Mouse (Mus musculus): ENCODE results near the gene Ciz1. TPM values are rescaled to one million over a fixed set of nuclear protein-coding genes. Genes with fewer than 3 reads are reported as not detected.
A peak's percentile ranks its signal among the peaks of the same experiment; 100 is the strongest.

Ciz1 gene
- polyA plus RNA-seq, 1 experiment from 2014 or later = 54.9 TPM

DNA sequence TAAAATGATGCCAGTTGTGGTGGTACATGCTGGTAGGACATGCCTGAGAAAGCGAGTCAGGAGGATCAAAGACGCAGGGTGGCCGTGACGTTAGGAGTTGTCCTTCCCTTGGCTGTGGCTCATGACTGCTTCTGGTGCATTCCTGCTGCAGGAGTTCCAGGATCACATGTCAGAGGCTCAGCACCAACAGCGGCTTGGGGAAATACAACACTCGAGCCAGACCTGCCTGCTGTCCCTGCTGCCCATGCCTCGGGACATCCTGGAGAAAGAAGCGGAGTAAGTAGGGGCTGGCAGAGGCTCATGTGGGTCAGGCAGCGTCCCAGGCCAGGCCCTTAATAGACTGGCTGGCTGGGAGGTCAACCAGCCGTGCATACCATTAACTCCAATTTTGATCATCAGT lies 22.1 kb downstream of the Ciz1 start:
- Histone ChIP-seq H3K9me3 (ENCODE audit: low read length) (no peaks in the 10 kb centered on the region), H3K27ac (ENCODE audit: low read length) (no peak overlapping the region), H3K27me3 (ENCODE audit: insufficient read depth, low read length) (no peaks in the 10 kb centered on the region), H3K4me2 (replicated peaks; ENCODE audit: low read depth, low read length) (no peak overlapping the region), H3K36me3 (ENCODE audit: insufficient read depth, low read length) (peaks cover 88% of the 10 kb centered on the region), H3K4me1 (ENCODE audit: insufficient read depth, low read length) (no peaks in the 10 kb centered on the region), H3K9ac (replicated peaks; ENCODE audit: low read length) (no peak overlapping the region), H3K4me3 (ENCODE audit: low read length) (no peak overlapping the region)
- no peak for ATAC-seq (ENCODE audit: low FRiP score, low TSS enrichment)
- 74% methylated on average over 10 of the region's 10 CpGs for WGBS

DNA sequence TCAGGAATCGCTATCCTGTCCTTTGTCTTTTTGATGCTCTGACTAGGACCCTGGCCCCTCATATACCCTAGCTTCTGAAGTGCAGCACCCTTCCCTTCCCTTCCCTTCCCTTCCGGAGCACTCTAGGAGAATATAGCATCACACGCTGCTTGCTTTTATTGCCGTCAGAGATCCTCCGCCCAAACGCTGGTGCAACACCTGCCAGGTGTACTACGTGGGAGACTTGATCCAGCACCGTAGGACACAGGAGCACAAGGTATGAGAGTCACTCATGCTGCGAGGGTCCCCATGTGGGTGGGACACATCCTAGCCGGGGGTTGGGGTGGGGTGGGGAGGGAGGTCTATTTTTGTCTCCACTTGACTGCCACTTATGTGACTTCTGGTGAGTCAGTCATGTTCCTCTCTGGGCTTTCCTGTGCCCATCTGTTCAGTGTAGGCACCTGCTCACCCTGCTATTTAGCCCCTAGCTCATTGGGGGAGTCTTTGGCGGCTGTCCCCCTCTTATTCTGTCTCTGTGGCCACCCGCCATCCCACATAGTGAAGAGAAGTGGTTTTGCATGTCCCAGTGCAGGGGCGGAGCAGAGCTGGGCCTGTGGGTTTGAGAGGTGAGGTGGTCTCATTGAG lies 23.3 kb downstream of the Ciz1 start:
- 88% methylated on average over 13 of the region's 13 CpGs for WGBS
- ATAC-seq (ENCODE audit: low FRiP score, low TSS enrichment) = no peak

DNA sequence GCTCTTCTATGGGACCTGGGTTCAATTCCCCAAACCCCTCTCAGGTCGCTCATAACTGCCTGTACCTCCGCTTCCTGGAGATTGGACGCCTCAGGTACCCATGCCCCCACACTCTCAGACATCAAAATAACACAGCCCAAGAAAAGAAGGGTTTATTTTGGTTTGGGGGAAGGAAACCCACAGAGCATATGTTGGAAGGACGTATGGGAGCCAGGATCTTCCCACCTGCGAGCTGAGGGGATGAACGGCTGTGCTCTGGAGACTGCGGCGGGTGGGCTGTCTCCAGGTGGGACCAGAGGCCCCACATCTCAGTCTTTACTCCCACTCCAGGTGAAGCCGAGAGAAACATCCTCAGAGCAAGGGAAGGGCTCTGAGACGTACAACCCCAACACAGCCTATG lies 24.8 kb downstream of the Ciz1 start:
- Histone ChIP-seq H3K27ac (ENCODE audit: low read length) (no peak overlapping the region), H3K9ac (replicated peaks; ENCODE audit: low read length) (no peak overlapping the region), H3K27me3 (ENCODE audit: insufficient read depth, low read length) (no peaks in the 10 kb centered on the region), H3K4me3 (ENCODE audit: low read length) (no peak overlapping the region), H3K9me3 (ENCODE audit: low read length) (no peaks in the 10 kb centered on the region), H3K4me2 (replicated peaks; ENCODE audit: low read depth, low read length) (no peak overlapping the region), H3K36me3 (ENCODE audit: insufficient read depth, low read length) (peaks cover 67% of the 10 kb centered on the region), H3K4me1 (ENCODE audit: insufficient read depth, low read length) (peaks cover 6% of the 10 kb centered on the region)
- 90% methylated on average over 10 of the region's 10 CpGs for WGBS
- no peak for ATAC-seq (ENCODE audit: low FRiP score, low TSS enrichment)

More for the DNA sequence above, 23.3 kb downstream of the Ciz1 start:
- Histone ChIP-seq H3K9me3 (ENCODE audit: low read length) (no peaks in the 10 kb centered on the region), H3K27ac (ENCODE audit: low read length) (no peak overlapping the region), H3K27me3 (ENCODE audit: insufficient read depth, low read length) (no peaks in the 10 kb centered on the region), H3K36me3 (ENCODE audit: insufficient read depth, low read length) (peaks cover 82% of the 10 kb centered on the region), H3K4me2 (replicated peaks; ENCODE audit: low read depth, low read length) (no peak overlapping the region), H3K4me3 (ENCODE audit: low read length) (no peak overlapping the region), H3K9ac (replicated peaks; ENCODE audit: low read length) (no peak overlapping the region), H3K4me1 (ENCODE audit: insufficient read depth, low read length) (no peaks in the 10 kb centered on the region)

DNA sequence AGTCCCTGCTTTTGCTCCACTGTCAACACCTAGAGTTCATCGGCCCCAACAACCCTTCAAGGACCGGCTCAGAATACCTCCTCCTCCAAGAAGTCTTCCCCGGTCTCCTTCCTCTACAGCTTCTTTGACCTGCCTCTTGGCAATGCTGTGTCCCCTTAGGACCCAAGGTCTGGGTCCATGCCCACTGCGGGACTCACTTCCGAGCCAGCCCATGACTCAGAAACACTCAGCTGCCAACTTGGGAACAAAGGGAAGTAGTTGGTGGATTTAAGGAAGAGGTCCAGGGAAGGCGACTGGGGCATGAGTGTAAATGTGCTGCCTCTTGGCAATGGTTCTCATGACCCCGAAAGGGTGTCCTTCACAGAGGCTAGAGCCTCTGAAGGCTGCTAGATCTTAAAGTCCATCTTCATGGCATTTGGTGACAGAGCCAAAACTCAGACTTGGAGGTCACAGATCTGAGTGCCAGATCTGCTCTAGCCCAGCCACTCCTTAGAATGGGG lies 27.9 kb downstream of the Ciz1 start:
- Histone ChIP-seq H3K4me3 (ENCODE audit: low read length) (no peak overlapping the region), H3K9ac (replicated peaks; ENCODE audit: low read length) (no peak overlapping the region), H3K4me1 (ENCODE audit: insufficient read depth, low read length) (peaks cover 6% of the 10 kb centered on the region), H3K27me3 (ENCODE audit: insufficient read depth, low read length) (no peaks in the 10 kb centered on the region), H3K9me3 (ENCODE audit: low read length) (no peaks in the 10 kb centered on the region), H3K36me3 (ENCODE audit: insufficient read depth, low read length) (peaks cover 45% of the 10 kb centered on the region), H3K27ac (ENCODE audit: low read length) (no peak overlapping the region), H3K4me2 (replicated peaks; ENCODE audit: low read depth, low read length) (no peak overlapping the region)
- no peak for ATAC-seq (ENCODE audit: low FRiP score, low TSS enrichment)
- 93% methylated on average over 7 of the region's 7 CpGs for WGBS

DNA sequence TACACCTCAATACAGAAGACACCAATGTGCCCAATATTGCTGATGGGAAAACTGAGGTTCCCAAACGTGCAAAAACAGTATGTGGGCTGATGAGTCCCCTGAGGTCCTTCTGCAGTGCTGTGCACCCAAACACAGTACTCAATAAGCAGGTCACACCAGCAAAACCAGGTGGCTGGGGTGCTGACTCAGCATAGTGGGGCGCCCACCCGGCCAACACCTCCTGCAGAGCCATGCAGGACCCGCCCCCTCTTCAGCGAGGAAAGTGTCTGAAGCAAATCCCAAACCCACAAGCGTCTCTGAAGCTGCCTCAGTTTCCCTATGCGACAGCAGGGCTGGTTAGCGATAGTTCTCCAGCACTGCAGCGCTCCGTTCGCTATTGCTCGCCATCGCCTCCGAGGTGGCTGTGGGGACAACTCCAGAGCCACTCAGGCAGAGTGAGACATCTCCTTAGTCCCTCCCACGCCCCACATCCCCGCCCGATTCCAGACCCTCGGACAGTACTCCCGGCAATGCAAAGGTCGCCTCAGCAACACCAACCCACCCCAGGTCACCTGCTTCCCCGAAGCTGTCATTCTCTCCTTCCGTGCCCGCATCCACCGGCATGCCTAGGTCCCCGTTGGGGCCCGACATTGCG lies 29.1 kb downstream of the Ciz1 start:
- peak; percentile 69 for ATAC-seq (ENCODE audit: low FRiP score, low TSS enrichment)
- Histone ChIP-seq H3K4me1 (ENCODE audit: insufficient read depth, low read length) (peaks cover 6% of the 10 kb centered on the region), H3K27ac (ENCODE audit: low read length) (peak overlapping the region; percentile 54; the same call in 1 of the 2 replicates), H3K4me2 (replicated peaks; ENCODE audit: low read depth, low read length) (peak overlapping the region; percentile 97), H3K36me3 (ENCODE audit: insufficient read depth, low read length) (peaks cover 33% of the 10 kb centered on the region), H3K9me3 (ENCODE audit: low read length) (no peaks in the 10 kb centered on the region), H3K4me3 (ENCODE audit: low read length) (peak overlapping the region; percentile 74), H3K27me3 (ENCODE audit: insufficient read depth, low read length) (no peaks in the 10 kb centered on the region), H3K9ac (replicated peaks; ENCODE audit: low read length) (peak overlapping the region; percentile 63)
- 2% methylated on average over 27 of the region's 27 CpGs for WGBS

DNA sequence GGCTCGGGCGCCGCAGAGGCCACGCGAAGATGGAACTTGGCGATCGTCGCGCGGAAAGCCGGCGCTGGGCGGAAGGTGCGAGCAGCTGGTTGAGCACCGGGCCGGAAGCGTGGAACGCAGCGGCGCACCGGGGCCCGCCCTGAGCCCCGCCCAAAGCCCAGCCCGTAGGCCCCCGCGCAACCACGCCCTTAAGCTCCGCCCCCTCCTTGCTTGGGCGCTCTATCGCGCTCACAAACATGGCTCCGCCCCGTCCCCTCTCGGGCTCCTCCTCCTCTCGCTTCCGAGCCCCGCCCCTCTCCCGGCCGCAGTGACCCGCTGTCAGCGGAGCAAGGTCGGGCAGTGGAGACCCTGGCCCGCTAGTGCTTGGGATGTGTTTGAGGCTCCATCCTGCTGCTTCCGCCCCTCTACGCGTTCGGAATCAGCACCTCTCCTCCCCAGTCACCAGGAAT lies 29.7 kb downstream of the Ciz1 start, which contains the start of gene 1110008P14Rik:
TSS of gene 1110008P14Rik (minus strand) at position 164 of the 449 bp plus-strand sequence.
- peak; percentile 94 for ATAC-seq (ENCODE audit: low FRiP score, low TSS enrichment)
- peak within 1 kb of the TSS; percentile 63 for H3K9ac ChIP-seq (replicated peaks; ENCODE audit: low read length)
- H3K9me3 ChIP-seq (ENCODE audit: low read length) = no peaks in the 10 kb centered on the region
- H3K36me3 ChIP-seq (ENCODE audit: insufficient read depth, low read length) = peaks cover 28% of the 10 kb centered on the region
- peak within 1 kb of the TSS; percentile 74 for H3K4me3 ChIP-seq (ENCODE audit: low read length)
- under 1% methylated on average over 40 of the region's 47 CpGs for WGBS
- H3K4me2 ChIP-seq (replicated peaks; ENCODE audit: low read depth, low read length) = peak within 1 kb of the TSS; percentile 97
- peaks cover 6% of the 10 kb centered on the region for H3K4me1 ChIP-seq (ENCODE audit: insufficient read depth, low read length)
- no peaks in the 10 kb centered on the region for H3K27me3 ChIP-seq (ENCODE audit: insufficient read depth, low read length)
- H3K27ac ChIP-seq (ENCODE audit: low read length) = peak within 1 kb of the TSS; percentile 54; the same call in 1 of the 2 replicates

DNA sequence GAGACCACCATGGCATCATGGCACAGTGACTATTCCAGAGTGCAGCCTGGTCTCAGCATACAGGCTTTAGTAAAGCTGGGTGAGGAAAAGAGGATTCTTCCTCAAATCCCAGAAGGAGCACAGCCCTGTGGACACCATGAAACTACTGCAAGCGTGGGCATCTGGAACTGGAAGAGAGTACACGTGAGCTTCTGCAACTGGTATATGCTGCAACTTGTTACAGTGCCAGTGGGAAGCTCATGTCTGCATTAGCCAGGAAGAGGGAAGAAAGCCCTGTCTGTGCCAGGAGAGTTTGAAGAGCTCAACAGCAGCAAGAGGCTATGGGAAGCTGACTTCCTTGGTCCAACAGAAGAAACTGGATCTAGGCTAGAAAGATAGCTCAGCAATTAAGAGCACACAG lies 30.6 kb downstream of the Ciz1 start:
- WGBS = 93% methylated on average over 2 of the region's 2 CpGs
- no peak for ATAC-seq (ENCODE audit: low FRiP score, low TSS enrichment)
- no peak overlapping the region for H3K27ac ChIP-seq (ENCODE audit: low read length)
- H3K9ac ChIP-seq (replicated peaks; ENCODE audit: low read length) = no peak overlapping the region
- H3K4me1 ChIP-seq (ENCODE audit: insufficient read depth, low read length) = peaks cover 6% of the 10 kb centered on the region
- peaks cover 20% of the 10 kb centered on the region for H3K36me3 ChIP-seq (ENCODE audit: insufficient read depth, low read length)
- H3K9me3 ChIP-seq (ENCODE audit: low read length) = no peaks in the 10 kb centered on the region
- 0 out of 2 replicates have a peak overlapping the region, but pooled peaks have one; percentile 97 for H3K4me2 ChIP-seq (replicated peaks; ENCODE audit: low read depth, low read length)
- no peaks in the 10 kb centered on the region for H3K27me3 ChIP-seq (ENCODE audit: insufficient read depth, low read length)
- H3K4me3 ChIP-seq (ENCODE audit: low read length) = no peak overlapping the region

DNA sequence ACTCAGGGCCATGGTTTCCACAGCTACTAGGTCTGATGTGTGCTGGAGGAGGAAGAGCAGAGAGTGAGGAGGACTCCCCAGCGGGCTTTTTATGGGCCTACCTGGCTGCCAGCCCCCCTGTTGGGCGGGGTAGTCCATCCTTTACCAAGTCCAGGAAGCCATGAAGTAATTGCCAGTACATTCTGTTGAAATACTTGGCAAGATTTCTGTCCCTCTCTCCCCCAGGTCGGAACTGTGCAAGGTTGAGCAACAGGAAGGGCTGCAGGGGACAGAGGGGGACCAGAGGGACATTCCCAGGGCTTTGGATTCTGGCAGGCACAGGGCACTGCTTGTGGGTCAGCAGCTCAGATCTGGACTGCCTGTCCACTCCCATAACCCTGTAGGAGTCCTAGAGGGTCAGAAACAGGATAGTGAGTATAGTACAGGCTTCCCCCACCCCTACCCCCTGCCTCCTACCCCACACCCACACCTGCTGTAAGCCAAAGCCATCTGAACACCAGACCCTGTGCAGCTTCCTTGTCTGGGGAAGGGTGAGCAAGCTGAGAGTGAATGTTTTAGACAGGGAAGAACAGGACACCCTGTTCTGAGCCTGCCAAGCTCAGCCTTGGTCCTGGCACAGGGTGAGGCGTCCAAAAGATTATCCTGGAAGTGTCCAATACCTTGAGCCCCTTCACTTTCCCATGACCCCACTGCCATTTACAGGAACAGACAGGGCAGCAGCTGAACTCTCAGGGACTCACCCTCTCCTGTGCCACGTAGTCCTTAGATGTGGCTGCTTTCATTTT lies 35.8 kb downstream of the Ciz1 start, which contains the start of gene Lcn2:
TSS of gene Lcn2 (minus strand) at position 547 of the 785 bp plus-strand sequence.
- Histone ChIP-seq H3K4me1 (ENCODE audit: insufficient read depth, low read length) (no peaks in the 10 kb centered on the region), H3K9me3 (ENCODE audit: low read length) (no peaks in the 10 kb centered on the region), H3K4me3 (ENCODE audit: low read length) (no peak within 1 kb of the TSS), H3K4me2 (replicated peaks; ENCODE audit: low read depth, low read length) (no peak within 1 kb of the TSS), H3K36me3 (ENCODE audit: insufficient read depth, low read length) (no peaks in the 10 kb centered on the region), H3K9ac (replicated peaks; ENCODE audit: low read length) (no peak within 1 kb of the TSS; the same call in 1 of the 2 replicates), H3K27ac (ENCODE audit: low read length) (no peak within 1 kb of the TSS), H3K27me3 (ENCODE audit: insufficient read depth, low read length) (no peaks in the 10 kb centered on the region)
- no peak for ATAC-seq (ENCODE audit: low FRiP score, low TSS enrichment)
- WGBS = 63% methylated on average over 5 of the region's 5 CpGs

DNA sequence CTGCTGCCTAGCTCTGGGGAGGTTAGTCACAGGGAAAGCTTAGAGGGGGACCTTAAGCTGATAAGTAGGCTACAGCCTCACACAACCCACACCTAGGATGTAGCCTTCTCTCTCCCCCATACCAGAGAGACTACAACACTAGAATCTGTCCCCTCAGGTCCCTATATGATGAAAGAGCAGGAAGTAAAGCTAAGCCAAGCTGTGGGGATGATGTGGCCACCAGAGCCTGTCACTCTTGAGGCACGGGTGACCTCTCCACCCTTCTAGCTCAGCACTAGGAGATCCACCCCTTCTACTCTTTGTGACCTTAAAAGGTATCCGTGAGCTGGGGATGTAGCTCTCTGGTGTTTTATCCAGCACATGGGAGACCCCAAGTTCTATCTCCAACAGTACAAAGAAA lies 37.0 kb downstream of the Ciz1 start:
- H3K9me3 ChIP-seq (ENCODE audit: low read length) = no peaks in the 10 kb centered on the region; the same call in 1 of the 2 replicates
- no peak for ATAC-seq (ENCODE audit: low FRiP score, low TSS enrichment)
- no peak overlapping the region for H3K4me2 ChIP-seq (replicated peaks; ENCODE audit: low read depth, low read length)

More for the DNA sequence above, 37.0 kb downstream of the Ciz1 start:
- Histone ChIP-seq H3K9ac (replicated peaks; ENCODE audit: low read length) (no peak overlapping the region), H3K36me3 (ENCODE audit: insufficient read depth, low read length) (no peaks in the 10 kb centered on the region), H3K4me3 (ENCODE audit: low read length) (no peak overlapping the region), H3K27me3 (ENCODE audit: insufficient read depth, low read length) (no peaks in the 10 kb centered on the region), H3K27ac (ENCODE audit: low read length) (no peak overlapping the region), H3K4me1 (ENCODE audit: insufficient read depth, low read length) (no peaks in the 10 kb centered on the region)
- 46% methylated on average over 2 of the region's 2 CpGs for WGBS
